Mouse (Mus musculus): ENCODE data around the gene Svip.

- TF ChIP-seq POLR2A (IDR thresholded peaks at IDR 0.05; ENCODE audit: borderline replicate concordance, extremely low read depth, insufficient read depth, insufficient read length, poor library complexity, severe bottlenecking) (no peak), CTCF (IDR thresholded peaks at IDR 0.05; ENCODE audit: borderline replicate concordance, extremely low read depth, insufficient read depth, insufficient read length) (no peak)
These were observed 32.7 kb downstream of the Svip start for GRCm38 (mm10) chr7:51973091-51973490.

Measured in brain, embryonic 14.5 days (tissue).